Mouse (Mus musculus): Measurements from ENCODE around the gene Dmrtc1b. TPM values are rescaled to one million over a fixed set of nuclear protein-coding genes. Genes with fewer than 3 reads are reported as not detected.
"Not testable (repeated sequence)": the region's sequence is repeated elsewhere in the genome, so short reads cannot be mapped to it uniquely, and the experiment has no call there.

Gene Dmrtc1b
- not detected in 2 replicates for total RNA-seq (2014; fragmentation: Nextera tagmentation)
- not detected in 2 replicates for total RNA-seq (2017)

DNA sequence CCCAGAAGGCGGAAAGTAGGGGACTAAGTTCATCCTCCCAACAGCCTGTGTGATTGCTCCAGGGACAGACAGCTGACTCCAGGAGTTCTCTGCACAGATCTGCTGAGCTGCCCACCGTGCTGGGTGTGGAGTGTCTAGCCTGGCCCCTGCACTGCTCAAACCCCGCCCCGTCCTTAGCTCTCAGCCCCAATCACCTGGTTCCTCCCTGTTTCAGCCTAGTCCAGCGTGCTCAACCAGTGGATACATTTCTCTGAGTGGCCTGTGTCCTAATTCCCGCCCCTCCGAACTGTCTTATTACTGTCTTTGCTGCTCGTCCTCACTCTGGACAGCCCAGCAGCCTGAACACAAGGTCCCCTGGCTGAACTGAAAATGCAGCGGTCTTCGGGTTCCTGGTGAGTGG lies at the start of gene Dmrtc1b, which contains the start of gene Gm9112:
TSS of gene Dmrtc1b (plus strand) at position 331 of the 400 bp plus-strand sequence.
TSS of gene Gm9112 (minus strand) at position 101 of the 400 bp plus-strand sequence.
- ATAC-seq (replicated peaks; ENCODE audit: poor library complexity, severe bottlenecking): not testable (repeated sequence)

DNA sequence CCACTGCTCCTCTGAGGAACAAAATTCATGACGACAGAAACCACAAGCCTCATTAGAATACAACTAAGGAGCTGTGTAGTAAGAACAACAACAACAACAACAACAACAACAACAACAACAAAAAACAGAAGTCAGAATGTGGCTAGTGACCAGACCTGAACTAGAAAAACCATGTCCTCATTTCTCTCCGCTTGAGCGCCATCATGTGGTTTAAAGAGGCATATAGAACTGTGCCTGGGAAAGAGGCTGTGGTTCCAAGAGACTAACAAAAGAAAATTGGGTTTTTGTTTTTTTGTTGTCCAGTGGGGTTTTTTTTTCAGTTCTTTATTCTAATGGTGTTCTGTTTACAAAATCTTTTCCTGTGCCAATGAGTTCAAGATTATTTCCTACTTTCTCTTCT lies 47.0 kb upstream of the Dmrtc1b start:
- 0 out of 2 replicates have a peak, but pooled peaks have one; percentile 37 for ATAC-seq (replicated peaks; ENCODE audit: poor library complexity, severe bottlenecking)

DNA sequence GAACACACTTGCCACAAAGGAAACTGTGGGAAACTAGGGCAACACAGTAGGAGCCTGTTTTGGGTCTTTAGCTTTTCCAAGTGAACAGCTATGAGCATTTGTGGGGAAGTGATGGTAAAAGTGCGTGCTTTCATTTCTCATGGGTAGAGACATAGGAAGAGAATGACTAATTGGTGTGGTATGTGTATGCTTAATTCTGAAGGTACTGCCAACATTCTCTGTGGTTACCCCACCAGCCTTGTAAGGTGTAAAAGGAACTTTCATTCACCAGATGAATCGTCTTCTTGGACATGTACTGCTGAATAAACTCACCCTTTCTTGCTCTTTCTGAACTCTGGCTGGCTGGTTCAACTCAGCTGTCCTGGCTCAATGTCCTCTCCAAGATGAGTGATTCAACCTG lies 41.0 kb upstream of the Dmrtc1b start:
- ATAC-seq (replicated peaks; ENCODE audit: poor library complexity, severe bottlenecking): no peak

DNA sequence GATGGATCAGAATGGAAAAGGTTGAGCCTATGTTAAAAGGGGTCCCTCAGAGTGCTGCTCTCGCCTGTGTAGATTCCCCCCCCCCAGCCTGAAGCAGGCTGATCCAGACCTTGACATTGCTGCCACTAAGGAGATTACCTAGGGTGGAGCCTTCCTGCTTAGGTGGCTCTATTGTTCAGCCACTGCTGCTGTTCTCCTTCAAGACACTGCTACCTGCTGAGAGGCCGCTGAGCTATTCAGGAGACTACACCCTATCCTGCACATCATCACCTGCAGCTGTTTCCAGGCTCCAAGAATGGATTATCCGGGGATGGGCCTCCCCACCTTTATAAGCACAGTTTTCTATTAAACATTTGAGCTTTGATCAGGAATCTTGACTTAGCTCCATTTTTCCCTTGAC lies 23.0 kb upstream of the Dmrtc1b start:
- ATAC-seq (replicated peaks; ENCODE audit: poor library complexity, severe bottlenecking): not testable (repeated sequence)

DNA sequence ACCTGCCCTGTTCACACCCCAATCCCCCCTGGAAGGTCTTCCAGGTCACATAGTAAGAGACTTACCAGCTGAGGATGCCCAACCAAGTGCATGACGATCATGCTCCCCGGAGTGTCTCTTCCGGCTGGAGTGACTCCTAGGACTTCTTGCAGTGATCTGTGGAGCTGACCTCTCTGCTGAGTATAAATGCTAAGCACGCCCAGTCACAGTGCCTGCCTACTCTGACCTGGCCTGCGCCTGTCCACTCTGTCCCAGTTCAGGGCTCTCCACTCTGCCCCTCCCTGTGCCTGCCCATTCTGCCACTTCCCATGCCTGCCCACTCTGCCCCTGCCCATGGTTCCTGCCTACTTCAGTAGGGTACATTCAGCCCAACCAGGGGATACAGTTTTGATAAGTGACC lies 20.8 kb upstream of the Dmrtc1b start, which contains the start of gene Gm3880:
TSS of gene Gm3880 (minus strand) at position 101 of the 400 bp plus-strand sequence.
- not testable (repeated sequence) for ATAC-seq (replicated peaks; ENCODE audit: poor library complexity, severe bottlenecking)

DNA sequence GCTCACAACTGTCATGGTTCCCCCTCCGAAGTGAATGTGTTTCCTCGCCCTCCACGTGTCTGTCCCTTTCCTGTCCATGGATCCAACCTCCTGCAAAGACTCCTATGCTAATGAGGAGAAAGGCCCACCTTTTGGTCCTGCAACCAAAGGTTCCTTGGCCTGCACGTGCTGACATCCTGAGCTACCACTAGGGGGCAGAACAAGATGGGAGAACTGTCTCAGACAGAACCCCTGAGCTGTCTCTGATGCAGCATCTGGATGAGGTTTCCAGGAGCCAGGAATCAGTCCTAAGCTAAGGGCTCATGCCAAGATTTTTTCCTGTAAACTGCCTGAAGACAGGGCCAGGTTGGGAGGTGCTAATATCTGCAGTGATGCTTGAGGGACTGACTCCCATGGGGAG lies 18.4 kb upstream of the Dmrtc1b start:
- not testable (repeated sequence) for ATAC-seq (replicated peaks; ENCODE audit: poor library complexity, severe bottlenecking)

GRCm38 (mm10) chrX:102700636-102701035 lies 7.0 kb upstream of the Dmrtc1b start:
- ATAC-seq (replicated peaks; ENCODE audit: poor library complexity, severe bottlenecking): not testable (repeated sequence)

- ATAC-seq (replicated peaks; ENCODE audit: poor library complexity, severe bottlenecking): not testable (repeated sequence)
These were observed 16.6 kb downstream of the Dmrtc1b start for GRCm38 (mm10) chrX:102724226-102724625.

Other genes with a start within 250 kb of the Dmrtc1b start
- gene Hdac8, start 202.5 kb upstream of the Dmrtc1b start, total RNA-seq (2014; fragmentation: Nextera tagmentation): 11.3 and 15.9 TPM in 2 replicates
- 16.0 and 17.5 TPM in 2 replicates for gene Hdac8, start 202.5 kb upstream of the Dmrtc1b start, total RNA-seq (2017)
- 3.7 and 3.9 TPM in 2 replicates for gene Phka1, start 63.6 kb upstream of the Dmrtc1b start, total RNA-seq (2014; fragmentation: Nextera tagmentation)
- gene Phka1, start 63.6 kb upstream of the Dmrtc1b start, total RNA-seq (2017): 2.6 and 5.7 TPM in 2 replicates
- gene Gm3880, start 20.9 kb upstream of the Dmrtc1b start, total RNA-seq (2014; fragmentation: Nextera tagmentation): not detected in 2 replicates
- not detected in 2 replicates for gene Gm3880, start 20.9 kb upstream of the Dmrtc1b start, total RNA-seq (2017)
- not detected in 2 replicates for gene Gm9112, start 230 bp upstream of the Dmrtc1b start, total RNA-seq (2014; fragmentation: Nextera tagmentation)
- gene Gm9112, start 230 bp upstream of the Dmrtc1b start, total RNA-seq (2017): not detected in 2 replicates
- gene Dmrtc1c1, start 95.1 kb downstream of the Dmrtc1b start, total RNA-seq (2014; fragmentation: Nextera tagmentation): not detected in 2 replicates
- not detected in 2 replicates for gene Dmrtc1c1, start 95.1 kb downstream of the Dmrtc1b start, total RNA-seq (2017)
- not detected in 2 replicates for gene Dmrtc1c2, start 146.8 kb downstream of the Dmrtc1b start, total RNA-seq (2014; fragmentation: Nextera tagmentation)
- not detected in 2 replicates for gene Dmrtc1c2, start 146.8 kb downstream of the Dmrtc1b start, total RNA-seq (2017)
- gene 1700031F05Rik, start 160.1 kb downstream of the Dmrtc1b start, total RNA-seq (2014; fragmentation: Nextera tagmentation): not detected in 2 replicates
- gene 1700031F05Rik, start 160.1 kb downstream of the Dmrtc1b start, total RNA-seq (2017): not detected in 2 replicates
- gene Dmrtc1a, start 200.8 kb downstream of the Dmrtc1b start, total RNA-seq (2014; fragmentation: Nextera tagmentation): not detected in 2 replicates
- gene Dmrtc1a, start 200.8 kb downstream of the Dmrtc1b start, total RNA-seq (2017): not detected in 2 replicates
- not detected in 2 replicates for gene 1700011M02Rik, start 201.0 kb downstream of the Dmrtc1b start, total RNA-seq (2014; fragmentation: Nextera tagmentation)
- not detected in 2 replicates for gene 1700011M02Rik, start 201.0 kb downstream of the Dmrtc1b start, total RNA-seq (2017)
- not detected in 2 replicates for gene 1700018G05Rik, start 220.5 kb downstream of the Dmrtc1b start, total RNA-seq (2014; fragmentation: Nextera tagmentation)
- not detected in 2 replicates for gene 1700018G05Rik, start 220.5 kb downstream of the Dmrtc1b start, total RNA-seq (2017)

All from granulocyte monocyte progenitor cell, adult 5-6 weeks (primary cell).